Mouse (Mus musculus): ENCODE results near the gene Slc25a45.

- TF ChIP-seq POLR2A (IDR thresholded peaks at IDR 0.05; ENCODE audit: insufficient read depth, low read depth, low read length) (peak; percentile 21; the same call in 1 of the 2 replicates), CTCF (IDR thresholded peaks at IDR 0.05; ENCODE audit: insufficient read depth, low read depth, low read length) (no peak)
These were observed 35.6 kb downstream of the Slc25a45 start, which contains the start of gene Dpf2 for GRCm38 (mm10) chr19:5913007-5913719.
